Mouse (Mus musculus) embryonic stem cell, embryonic (primary cell): ENCODE measurements at regions not wholly inside any gene's neighbourhood (a gene's known extent, or its start where the extent isn't known, plus 50 kb on each side); places are given as distances from the start of the nearest gene placed in this dataset.

Experiments used
- CTCF ChIA-PET, 4 experiments: fragments of 300-600 bp in 2 of 4; fragments of 350-600 bp in 2 of 4; sonication (Branson Sonifier 250); formaldehyde crosslinking; loops; one replicate each; lab custom pipeline; 2022; ENCODE audit warnings: inconsistent platforms in 2 of 4; lab: Charles Lee
- POLR2A ChIA-PET, 4 experiments: fragments of 300-600 bp in 2 of 4; fragments of 350-600 bp in 2 of 4; sonication (Branson Sonifier 250); formaldehyde crosslinking; loops; one replicate each; lab custom pipeline; 2022; ENCODE audit warnings: antibody characterized with exemption in 4 of 4, inconsistent platforms in 1 of 4; lab: Charles Lee

DNA sequence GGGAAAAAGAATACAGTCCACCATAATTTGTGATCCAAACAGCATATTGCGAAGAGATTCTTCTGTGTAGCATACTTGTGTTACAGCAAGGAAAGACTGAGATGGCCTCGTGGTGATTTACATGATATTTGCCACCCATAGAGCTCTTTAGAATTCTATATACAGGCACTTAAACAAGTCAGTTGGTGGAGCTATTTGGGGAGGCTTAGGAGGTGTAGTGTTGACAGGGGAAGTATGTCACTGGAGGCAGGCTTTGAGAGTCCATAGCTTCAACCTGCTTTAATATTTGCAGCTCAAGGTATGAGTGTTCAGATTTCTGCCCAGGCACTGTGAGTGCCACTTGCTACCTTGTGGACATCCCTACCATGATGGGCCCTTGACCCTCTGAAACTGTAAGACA lies 187.3 kb downstream of the Ostf1 start:
- CTCF ChIA-PET: no interaction called here
- POLR2A ChIA-PET: interaction anchor here in 1 of 4 experiments (0.9 kb wide), 1 partner anchor 12 kb away, joined by 3 read pairs; no protein-coding TSS in a partner anchor

DNA sequence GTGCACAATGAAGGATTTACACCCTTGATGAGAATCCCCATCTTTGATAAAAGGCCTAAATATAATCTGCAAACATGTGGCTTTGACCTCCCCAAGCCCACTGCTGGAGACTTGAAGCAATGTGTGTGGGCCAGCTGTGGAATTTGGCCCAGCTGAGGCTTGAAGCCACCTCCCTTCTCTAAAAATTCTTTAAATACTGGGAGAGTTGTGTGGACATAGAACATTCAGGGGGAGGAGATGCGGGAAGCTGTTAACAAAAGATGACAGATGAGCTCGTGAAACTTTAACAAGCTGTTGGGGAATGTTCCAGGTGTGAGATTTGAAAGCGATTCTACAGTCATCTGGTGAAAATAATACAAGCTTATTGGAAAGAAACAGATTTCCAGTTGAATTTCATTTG lies 195.3 kb downstream of the Ostf1 start:
- CTCF ChIA-PET: no interaction called here
- POLR2A ChIA-PET: interaction anchor here in 1 of 4 experiments (0.6 kb wide), 1 partner anchor 138 kb away, joined by 4 read pairs; no protein-coding TSS in a partner anchor

DNA sequence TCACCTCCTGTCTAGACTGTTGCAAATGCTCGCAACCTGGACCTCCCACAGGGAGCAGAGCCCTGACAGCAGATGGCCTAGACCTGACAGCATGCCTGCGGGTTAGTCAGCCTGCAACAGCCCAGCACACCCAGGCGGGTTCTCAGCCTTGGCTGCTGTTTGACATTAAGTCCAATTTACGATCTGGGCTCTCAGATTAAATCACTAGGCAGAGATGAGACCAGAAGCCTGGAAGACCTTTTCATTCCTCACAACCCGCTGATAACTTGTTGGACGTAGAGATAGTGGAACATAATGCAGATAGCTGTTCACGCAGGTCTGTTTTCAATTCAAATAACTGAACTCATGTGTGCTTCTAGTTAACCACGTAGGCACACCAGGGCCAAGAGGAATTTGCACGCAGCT lies 211.2 kb downstream of the Ostf1 start:
- ChIA-PET CTCF (no interaction called here), POLR2A (no interaction called here)

DNA sequence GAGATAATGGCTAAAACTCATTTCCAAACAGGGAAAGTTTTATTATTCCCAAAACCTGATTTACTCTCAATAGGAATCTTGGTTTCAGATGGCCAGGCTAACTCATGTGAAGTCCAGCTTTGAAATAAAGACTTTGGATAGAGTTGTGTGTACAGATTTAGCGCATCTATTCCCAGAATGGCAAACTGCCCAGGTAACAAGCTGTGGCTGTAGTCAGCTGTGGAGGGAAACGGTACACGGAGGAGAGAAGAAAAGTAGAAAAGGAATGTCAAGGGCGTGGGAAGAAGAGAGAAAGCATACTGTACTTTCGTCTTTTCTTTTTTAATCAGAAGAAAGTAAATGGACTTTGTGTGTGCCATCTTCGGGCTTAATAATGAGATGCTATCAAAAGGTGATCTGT lies 213.1 kb downstream of the Ostf1 start:
- ChIA-PET CTCF (no interaction called here), POLR2A (no interaction called here)

DNA sequence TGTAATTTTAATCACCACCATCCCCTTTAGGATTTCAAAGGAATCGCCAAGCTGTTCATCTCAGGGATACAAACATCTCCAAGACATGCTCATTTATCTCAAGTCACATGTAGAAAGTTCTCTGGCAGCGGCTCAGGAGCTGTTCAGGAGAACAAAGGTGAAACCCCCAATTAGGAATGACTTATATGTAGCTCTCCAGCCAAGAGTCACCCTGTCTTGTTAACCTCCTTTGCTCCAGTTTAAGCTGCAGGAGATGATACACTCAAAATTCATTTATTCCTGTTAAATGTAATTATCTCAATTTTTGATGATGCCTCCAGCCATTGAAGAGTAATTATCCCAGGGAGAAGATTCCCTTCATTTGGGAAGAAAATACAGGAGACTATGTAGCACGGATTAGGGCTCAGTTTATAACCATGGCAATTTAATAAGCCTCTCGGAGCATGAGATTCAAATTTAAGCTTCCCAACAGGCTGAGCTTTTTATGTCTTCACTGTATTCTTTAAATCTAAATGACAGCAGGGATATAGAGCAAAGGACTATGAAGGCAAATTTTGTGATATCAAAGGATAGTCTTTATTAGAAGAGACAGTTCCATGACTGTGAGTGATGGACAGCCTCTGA lies 254.0 kb downstream of the Ostf1 start:
- CTCF ChIA-PET: no interaction called here

DNA sequence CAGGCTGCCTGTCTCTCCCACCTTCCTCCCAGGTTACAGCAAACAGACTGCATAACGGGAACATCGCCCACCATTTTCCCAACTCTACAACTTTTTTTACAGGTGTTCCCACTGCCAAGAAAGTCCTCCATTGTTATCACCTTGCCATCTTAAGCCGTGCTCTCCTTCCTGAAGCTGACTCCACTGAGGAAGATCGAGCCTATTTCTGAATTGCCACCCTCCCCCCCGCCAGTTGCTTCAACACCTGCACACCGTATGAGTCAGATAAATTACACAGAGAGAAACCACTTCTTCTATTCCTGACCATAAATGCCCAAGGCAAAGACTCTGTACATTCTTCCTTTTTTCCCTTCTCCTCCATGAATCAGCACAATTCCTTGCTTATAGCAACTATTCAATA lies 263.0 kb downstream of the Ostf1 start:
- POLR2A ChIA-PET: interaction anchor here in 1 of 4 experiments (0.5 kb wide), 1 partner anchor 392 kb away, joined by 3 read pairs; no protein-coding TSS in a partner anchor

More for the DNA sequence above, 254.0 kb downstream of the Ostf1 start:
- POLR2A ChIA-PET: interaction anchor here in 1 of 4 experiments (0.5 kb wide), 1 partner anchor 591 kb away, joined by 7 read pairs; no protein-coding TSS in a partner anchor

DNA sequence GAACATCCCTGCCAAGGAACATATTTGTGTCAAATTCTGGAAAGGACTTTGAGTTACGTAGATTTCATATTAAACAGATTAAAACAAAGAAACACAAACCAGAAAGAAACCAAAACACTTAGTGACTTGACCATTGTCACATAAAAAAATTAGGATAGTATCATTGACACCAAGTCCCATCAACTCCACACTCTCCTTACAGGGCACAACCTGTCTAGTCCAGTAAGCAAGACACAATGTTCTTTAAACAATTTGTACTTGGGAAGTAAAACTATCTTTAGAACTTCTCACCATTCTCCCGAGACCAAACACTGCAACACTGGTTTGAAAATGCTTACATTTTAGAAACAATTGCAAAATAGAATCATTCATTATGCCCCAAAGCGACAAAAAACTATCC lies 277.7 kb downstream of the Ostf1 start:
- POLR2A ChIA-PET: no interaction called here
- CTCF ChIA-PET: no interaction called here

More for the DNA sequence above, 263.0 kb downstream of the Ostf1 start:
- CTCF ChIA-PET: no interaction called here

DNA sequence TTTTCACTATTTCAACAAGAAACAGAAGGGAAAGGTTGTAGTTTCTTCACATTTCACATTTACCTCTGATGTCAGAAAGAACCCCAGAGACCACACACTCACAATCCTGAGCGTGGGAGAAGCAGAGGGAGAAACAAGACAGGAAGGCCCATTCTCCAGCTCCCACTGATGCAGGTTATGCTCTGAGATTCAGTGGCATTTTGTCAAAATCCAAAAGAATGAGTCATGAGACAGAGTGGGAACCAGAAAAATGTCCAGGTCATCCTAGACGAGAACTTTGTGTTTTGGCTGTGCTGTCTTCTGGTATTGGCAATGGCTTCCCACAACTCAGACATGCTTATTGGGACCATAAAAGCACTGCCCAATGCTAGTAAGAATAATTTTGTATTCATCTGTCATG lies 285.9 kb downstream of the Ostf1 start:
- CTCF ChIA-PET: no interaction called here
- POLR2A ChIA-PET: no interaction called here

DNA sequence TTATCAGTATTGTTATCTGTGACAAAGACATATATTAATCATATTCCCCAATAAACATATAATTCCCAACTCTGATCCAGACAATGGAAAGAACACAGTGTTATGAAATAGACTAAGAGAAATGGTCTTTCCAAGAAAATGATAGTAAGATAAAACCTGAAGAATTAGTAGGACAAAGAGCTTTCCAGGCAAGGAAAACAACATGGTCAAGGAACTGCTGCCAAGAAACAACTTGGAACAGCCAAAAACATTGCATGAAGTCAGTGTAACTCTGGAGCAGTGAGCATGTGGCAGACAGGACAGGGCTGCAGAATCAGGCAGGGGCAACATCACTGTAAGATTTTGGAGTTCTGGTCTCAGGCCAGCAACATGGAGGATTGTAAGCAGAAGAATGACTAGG lies 288.0 kb downstream of the Ostf1 start:
- POLR2A ChIA-PET: no interaction called here
- CTCF ChIA-PET: no interaction called here

DNA sequence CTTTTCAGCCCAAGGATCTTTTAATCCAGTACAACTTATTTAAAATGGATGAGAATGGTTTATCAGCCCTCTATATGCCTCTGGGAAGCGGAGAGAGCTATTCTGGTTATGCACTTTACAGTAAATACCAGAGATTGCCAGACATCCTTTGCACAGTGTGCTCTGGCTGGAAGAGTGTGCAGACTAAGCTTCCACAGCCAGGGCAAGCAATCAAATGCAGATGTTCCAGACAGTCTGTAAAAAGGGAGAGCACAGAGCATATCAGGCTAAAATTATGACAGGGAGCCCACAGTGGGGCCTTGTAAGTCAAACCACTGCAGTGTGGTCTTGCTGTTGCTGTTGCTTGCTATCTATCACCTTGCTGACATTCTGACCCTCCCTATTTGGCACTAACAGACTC lies 288.6 kb downstream of the Ostf1 start:
- POLR2A ChIA-PET: no interaction called here
- CTCF ChIA-PET: no interaction called here

DNA sequence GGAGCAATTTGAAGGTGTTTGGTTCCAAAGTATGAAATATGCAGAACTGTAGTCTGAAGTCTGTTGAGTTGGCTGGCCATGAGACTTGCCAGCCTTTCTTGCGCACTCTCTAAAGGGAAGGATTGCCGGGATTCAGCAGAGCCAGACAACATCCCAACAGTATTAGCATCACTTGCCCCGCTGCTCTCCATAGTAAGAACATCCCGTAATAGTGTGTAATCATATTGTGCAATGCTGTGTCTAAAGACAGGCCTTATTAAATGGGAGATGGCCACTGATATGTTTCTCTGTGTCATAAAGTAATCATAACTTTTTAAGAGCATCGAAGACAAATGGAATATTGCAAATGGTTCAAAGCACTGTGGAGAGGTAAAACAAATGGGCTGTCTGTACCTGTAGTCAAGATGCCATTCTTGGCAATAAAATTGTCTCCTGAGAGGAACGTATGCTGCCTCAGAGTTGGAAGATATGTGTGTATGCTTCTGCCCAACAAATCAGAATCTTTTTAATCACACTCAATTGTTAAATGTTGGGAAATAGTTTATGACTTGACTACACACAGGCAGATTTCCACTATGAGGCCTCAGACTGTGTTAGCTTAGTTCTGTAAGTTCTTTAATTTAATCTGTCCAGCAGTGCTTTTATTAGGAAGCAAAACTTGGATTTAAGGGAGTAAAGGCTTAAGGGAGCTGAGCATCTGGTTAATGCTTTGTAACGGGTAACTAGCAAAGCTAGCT lies 293.6 kb downstream of the Ostf1 start:
- ChIA-PET POLR2A (no interaction called here), CTCF (no interaction called here)

DNA sequence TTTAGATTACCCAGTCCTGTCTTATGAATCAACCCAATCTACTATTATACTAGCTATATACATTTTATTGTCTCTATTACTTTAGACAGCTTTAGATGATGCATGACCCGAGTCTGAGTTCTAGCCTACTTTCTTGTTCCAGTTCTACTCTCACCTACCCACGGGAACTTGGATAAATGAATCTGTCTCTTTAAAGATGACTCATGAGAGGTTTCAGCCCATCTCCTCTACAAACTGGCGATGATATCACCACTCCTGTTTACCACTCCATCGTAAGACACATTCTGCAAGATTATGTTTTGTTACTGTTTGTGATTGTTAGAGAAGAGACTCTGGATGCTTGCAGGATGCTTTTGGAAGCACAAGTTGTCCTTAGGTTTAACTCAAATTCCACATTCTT lies 295.0 kb downstream of the Ostf1 start:
- ChIA-PET CTCF (no interaction called here), POLR2A (interaction anchor here in 1 of 4 experiments (1.5 kb wide), 1 partner anchor 23 kb away, joined by 3 read pairs; no protein-coding TSS in a partner anchor)

DNA sequence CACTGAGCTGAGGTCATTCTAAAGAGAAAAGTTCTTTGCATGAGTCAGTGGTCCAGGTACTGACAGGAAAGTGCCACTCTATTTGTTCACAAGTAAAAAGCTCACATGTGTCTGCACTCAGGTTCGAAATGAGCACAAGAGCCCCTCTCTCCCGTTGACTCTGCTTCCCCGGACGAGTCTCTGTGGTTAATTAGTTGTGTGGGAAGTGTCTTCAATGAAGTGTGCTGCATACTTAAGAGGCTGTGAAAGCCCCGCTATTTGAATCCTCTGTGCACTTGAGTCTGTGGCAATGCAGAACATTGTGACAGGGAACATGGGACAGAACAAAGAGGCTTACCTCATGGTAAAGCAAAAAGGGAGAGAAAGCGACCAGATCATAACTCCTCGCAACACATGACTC lies 297.0 kb downstream of the Ostf1 start:
- POLR2A ChIA-PET: no interaction called here

DNA sequence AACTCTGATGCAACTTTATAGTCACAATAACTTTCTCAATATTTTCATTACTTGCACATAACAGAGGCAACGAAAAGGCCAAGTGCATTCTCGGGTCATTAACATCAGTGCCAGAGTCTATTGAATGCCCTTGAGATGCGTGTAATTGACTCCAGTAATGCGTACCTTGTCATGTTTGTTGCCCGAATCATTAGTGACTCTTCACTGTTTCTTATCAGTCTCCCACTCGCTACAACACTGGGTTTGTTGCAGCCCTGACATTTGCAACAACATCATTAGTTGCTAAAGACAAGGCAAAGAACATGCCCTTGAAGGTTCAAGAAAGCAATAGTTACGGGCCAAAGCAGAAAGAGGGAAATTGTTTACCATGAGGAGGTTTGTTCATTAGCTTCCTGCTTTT lies 299.8 kb downstream of the Ostf1 start:
- POLR2A ChIA-PET: no interaction called here
- CTCF ChIA-PET: no interaction called here

More for the DNA sequence above, 297.0 kb downstream of the Ostf1 start:
- CTCF ChIA-PET: no interaction called here

DNA sequence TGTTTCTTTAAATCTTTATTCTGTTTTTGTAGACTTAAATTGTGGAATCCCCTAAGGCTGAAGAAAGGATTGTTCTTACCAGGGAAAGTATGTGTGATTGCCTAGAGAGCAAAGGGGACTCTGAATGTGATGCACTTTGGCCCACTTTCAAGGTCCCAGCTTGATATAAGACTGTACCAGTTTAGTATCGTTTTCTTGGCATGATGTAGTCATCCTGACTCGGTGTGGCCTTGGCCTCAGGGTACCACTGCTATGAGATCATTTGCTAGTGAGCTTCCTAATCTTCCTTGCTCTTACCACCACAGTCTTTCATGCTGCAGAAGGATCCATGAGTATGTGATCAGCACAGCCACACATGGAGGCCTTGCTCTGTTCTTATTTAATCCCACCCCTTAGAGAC lies 302.2 kb downstream of the Ostf1 start:
- ChIA-PET CTCF (no interaction called here), POLR2A (no interaction called here)

DNA sequence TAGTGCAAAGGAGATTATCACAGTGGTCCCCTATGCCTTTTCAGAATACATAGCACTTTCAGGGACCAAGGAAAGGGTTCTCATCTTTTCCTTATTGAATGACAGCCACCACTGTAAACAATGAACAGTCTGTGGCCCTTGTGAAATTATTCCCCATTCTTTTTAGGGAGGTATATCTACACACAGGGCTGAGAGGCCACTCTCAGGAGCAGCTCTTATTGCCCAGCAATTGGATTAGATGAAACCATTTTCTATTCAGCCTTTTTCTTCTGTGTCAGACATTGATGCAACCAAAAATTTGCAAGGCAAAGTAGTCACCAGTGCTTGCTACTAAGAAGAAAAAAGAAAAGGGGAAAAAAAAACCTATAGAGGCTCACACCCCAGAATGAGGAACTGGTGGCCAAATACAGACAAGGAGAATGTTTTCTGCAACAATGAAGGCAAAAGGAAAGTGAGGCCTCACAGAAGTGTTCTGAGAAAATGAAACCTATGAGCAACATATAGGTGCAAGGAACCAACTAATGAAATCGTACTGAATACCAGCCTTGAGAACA lies 313.2 kb downstream of the Ostf1 start:
- CTCF ChIA-PET: no interaction called here
- POLR2A ChIA-PET: no interaction called here

DNA sequence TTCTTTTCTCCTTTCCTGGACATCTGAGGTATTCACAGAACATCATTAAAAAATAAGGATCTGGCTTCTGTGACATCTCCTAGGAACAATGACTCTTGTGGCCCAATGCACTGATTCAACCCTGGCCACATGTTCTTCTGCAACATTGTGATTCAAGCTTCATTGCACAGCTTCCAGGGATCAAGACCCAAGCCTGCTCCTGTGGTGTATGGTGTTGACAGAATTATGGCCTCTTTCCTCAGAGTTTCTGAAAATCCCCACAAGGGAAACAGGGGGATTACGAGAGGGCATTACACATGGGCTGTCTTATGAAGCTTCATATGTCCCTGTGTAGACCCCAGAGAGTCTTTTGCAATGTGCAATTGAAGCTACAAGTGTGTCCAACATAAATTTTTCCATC lies 358.2 kb downstream of the Ostf1 start:
- ChIA-PET POLR2A (interaction anchor here in 1 of 4 experiments (0.8 kb wide), 1 partner anchor 457 kb away, joined by 3 read pairs; no protein-coding TSS in a partner anchor), CTCF (no interaction called here)

DNA sequence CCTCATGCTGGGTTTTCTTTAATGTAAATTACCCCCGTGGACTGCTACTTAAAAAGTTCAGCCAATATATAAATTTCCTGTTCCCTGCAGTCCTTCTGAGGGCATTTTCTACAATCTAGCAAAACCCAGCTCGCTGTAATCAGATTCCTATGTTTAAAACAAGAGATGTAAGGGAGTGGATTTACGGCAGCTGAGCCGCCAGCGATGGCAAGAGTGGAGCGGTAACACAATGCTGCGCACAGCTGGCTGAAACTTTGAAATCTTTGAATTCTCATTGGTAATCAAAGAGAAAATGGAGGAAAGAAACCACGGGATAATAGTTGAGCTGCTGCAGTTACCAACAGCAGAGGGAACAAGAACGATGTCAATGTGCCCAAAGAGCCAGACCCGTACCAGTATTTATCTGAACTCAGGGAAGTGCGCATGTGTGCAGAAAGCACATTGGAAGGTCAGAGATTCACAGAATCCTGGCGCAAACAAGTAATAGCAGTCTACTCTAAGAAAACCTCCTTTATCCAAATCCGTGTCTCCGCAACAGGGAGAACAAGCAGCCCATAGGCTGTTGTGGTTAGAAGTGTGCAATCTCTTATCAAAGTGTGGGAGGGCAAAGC lies 376.4 kb downstream of the Ostf1 start:
- CTCF ChIA-PET: no interaction called here
- POLR2A ChIA-PET: interaction anchor here in 1 of 4 experiments (0.5 kb wide), 1 partner anchor 382 kb away, joined by 3 read pairs; no protein-coding TSS in a partner anchor

DNA sequence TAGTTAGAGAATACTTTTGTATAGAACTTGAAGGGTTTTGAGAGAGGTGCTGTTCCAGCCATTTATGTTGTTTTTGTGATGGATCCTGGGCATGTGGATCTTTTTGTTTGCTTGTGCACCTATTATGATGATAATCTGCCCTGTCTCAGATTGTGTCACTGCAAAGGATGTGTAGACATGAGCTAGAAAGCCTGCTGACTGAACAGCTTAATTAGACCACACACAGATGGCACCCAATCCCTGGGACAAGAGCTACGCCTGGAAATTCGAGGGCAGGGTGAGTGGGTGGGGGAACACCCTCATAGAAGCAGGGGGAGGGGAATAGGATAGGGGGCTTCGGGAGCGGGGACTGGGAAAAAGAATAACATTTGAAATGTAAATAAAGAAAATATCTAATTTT lies 378.3 kb downstream of the Ostf1 start:
- POLR2A ChIA-PET: no interaction called here
- CTCF ChIA-PET: no interaction called here
